Mouse (Mus musculus): Measurements from ENCODE around the gene Dock9.

The Dock9 gene

DNA sequence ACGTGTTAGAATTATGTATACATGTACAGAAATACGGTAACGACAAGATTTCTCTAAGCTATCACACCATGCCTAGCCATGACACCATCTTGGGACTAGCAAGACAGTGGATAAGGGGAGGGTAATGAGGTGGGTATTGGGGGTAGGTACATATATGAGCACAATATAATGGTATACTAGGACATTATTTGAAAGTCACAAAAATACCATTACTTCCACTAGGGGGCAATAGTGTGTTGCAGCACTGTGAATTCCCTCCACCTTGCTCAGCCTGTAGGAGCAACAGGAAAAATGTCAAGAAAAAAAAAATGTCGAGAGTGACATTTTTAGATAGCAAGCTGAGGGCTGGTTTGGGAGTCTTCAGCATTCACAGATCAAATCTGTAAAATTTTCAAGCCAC, 209.2 kb downstream of the Dock9 start:
- DNase-seq (ENCODE audit: low spot score in 2 of 2), result no peak

GRCm38 (mm10) chr14:121585906-121586765, 211.5 kb downstream of the Dock9 start:
- no peak for DNase-seq (ENCODE audit: low spot score in 2 of 2)

GRCm38 (mm10) chr14:121579055-121579454, 218.6 kb downstream of the Dock9 start:
- DNase-seq (ENCODE audit: low spot score in 2 of 2), result no peak

GRCm38 (mm10) chr14:121573391-121573790, 224.2 kb downstream of the Dock9 start:
- no peak for DNase-seq (ENCODE audit: low spot score in 2 of 2)

DNA sequence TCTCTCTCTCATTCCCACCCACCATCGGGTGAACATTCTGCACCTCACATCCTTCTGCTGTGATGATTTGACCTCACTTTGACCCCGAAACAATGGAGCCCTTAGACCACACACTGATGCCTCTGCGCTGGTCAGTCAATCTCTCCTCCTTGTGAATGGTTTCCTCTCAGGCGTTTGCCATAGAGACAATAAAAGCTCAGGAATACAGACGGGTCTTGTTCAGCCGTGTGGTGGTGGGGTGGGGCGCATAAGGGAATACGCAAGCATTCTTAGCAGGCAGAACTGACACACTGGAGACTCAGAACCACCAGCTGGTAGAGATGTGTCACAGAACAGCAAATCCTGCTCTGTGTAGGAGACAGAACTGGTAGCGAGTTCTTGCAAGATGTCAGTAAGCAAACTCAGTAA, 230.8 kb downstream of the Dock9 start:
- no peak for DNase-seq (ENCODE audit: low spot score in 2 of 2)

- DNase-seq (ENCODE audit: low spot score in 2 of 2), result no peak
These were observed 231.7 kb downstream of the Dock9 start for GRCm38 (mm10) chr14:121565930-121566329.

DNA sequence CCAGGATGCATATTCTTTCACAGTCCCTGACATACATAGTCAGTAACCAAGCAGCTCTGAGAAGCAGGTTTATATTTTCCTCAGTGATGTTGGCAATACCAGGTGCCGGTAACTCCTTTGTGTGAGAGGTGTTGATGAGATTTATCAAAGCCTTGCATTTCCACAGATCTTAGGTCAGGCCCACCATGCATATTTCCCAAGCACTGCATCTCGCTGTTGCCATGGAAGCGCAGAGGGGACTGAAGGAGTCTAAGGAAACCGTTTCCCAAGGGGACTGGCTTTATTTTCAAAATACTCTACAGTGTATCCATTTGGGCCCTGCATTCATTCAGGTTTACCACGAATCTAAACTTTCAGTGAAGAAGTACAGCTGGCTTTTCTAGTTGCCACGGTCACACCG, 233.0 kb downstream of the Dock9 start:
- no peak for DNase-seq (ENCODE audit: low spot score in 2 of 2)

DNA sequence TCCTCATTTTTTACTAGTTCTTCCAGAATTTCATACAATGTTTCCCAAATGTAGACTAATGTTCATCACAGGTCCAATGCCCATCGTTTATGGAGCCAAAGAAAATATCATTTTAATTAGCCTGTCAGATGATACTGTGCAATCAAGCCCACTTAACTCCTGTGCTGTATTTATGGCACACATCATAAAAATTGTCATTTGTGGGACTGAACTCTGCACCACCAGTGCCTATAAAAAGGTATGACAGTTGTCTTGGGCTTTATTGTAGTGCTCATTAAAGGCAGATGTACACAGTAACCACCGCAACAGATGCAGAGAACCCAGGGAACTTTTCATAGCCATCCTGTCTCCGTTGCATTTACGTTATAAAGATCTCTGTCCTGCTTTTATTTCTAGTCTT, 233.7 kb downstream of the Dock9 start:
- no peak for DNase-seq (ENCODE audit: low spot score in 2 of 2)

DNA sequence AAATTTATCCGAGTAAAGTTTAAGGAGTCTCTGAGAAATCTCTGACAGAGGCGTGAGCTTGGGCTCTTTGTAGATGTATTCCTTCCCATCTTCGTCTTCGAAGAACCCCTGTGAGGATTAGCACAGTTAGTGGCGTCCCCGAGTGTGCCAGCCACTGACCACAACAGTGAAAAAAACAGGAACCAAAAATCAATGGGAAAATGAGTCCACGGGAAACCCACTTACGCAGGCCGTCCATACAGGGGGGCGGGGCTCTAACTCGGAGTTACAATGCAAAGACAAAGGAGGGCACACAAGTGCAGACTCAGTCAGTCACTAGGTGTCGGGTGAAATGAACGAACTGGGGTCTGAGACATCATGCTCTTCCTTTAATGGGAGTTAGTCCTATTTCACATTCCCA, 238.6 kb downstream of the Dock9 start:
- no peak for DNase-seq (ENCODE audit: low spot score in 2 of 2)

DNA sequence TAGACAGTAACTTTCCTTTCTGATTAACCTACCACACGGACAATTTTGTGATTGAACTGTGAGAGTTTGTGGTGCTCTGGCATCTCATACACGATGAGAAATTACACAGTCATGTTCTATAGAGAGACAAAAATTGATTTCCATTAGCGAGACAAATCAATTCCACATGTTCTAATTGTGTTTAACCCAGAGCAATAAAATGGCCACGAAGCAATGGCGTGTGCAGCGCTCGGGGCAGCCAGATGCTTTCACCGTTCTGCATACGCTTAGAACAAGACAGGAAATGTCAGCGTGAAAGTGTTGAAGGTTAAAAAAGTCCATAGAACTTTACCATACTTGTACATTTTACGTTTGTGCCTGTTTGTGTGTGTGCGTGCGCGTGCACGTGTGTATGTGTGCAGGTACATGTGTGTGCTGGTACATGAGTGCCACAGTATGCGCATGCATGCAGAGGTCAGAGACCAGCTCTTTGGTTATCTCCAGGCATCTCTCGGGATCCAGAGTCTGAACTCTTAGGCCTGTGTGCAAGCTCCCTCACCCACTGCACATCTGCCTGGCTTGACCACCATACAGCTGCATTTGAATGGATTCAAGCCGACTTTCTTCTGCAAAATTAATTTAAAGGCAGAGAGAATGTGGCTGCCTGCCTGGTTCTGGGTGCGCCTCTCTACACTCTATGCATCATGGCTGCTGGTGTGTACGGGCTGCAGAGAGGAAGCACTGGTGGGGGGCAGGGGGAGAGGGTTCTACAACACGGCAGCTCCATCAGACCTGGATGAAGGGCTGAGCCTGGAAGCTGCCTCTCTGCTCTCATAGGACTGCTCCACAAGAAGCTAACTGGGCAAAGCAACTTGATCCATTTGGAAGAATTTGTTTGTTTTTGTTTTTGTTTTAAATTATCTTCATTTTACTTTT, 241.0 kb downstream of the Dock9 start:
- DNase-seq (ENCODE audit: low spot score in 2 of 2), result no peak

DNA sequence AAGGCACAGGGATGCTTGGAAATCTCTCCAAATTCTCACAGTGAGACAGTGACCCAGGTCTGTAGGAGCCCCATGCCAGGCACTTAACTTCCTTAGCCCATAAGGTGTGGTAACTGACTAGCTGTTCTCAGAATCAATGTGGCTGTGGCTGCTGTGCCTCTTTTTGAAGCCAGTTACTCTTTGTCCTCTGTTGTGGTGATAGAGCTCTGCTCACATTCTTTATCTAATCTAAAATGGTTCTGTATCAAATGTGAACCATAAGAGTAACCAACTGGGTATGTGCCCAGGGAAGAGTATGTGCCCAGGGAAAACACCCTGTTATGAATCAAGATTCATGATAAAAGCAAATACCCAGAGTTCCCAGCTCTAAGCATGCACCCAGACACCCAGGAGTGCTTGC, 243.9 kb downstream of the Dock9 start:
- DNase-seq (ENCODE audit: low spot score in 2 of 2), result no peak

DNA sequence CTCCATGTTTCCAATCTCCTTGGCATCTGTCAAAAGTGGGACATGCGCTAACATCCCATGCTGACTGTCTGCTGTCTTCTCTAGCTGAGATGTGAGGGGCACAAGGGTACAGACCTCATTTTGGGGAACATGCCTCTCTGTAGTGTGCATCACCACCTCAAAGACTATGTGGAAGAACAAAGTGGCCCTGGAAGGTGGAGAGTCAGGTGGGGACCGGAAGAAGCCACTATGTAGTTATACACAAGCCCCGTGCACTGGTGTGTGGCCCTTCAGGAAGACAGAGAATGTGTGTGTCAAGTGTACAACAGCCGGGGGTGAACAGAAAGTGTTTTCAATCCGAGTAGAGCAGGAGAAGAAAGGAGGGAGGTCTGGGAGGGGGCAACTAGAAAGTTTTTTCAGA, 245.1 kb downstream of the Dock9 start:
- no peak for DNase-seq (ENCODE audit: low spot score in 2 of 2)

DNA sequence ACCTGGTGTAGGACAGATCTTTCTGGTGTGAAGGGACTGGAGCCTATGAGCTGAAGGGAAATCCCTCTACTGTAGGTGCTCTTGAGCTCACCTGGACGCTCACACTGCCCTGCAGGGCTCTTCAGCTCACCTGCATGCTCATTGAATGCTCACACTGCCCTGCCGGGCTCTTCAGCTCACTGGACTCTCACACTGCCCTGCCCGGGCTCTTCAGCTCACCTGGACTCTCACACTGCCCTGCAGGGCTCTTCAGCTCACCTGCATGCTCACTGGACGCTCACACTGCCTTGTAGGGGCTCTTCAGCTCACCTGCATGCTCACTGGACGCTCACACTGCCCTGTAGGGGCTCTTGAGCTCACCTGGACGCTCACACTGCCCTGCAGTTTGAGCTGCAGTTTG, 247.8 kb downstream of the Dock9 start:
- DNase-seq (ENCODE audit: low spot score in 2 of 2), result no peak

- no peak for DNase-seq (ENCODE audit: low spot score in 2 of 2)
These were observed 249.9 kb downstream of the Dock9 start for GRCm38 (mm10) chr14:121547745-121548144.

GRCm38 (mm10) chr14:121546621-121547020, 251.0 kb downstream of the Dock9 start:
- DNase-seq (ENCODE audit: low spot score in 2 of 2), result no peak

GRCm38 (mm10) chr14:121545551-121546331, 251.9 kb downstream of the Dock9 start:
- DNase-seq (ENCODE audit: low spot score in 2 of 2), result no peak

GRCm38 (mm10) chr14:121541262-121541661, 256.4 kb downstream of the Dock9 start:
- no peak for DNase-seq (ENCODE audit: low spot score in 2 of 2)

DNA sequence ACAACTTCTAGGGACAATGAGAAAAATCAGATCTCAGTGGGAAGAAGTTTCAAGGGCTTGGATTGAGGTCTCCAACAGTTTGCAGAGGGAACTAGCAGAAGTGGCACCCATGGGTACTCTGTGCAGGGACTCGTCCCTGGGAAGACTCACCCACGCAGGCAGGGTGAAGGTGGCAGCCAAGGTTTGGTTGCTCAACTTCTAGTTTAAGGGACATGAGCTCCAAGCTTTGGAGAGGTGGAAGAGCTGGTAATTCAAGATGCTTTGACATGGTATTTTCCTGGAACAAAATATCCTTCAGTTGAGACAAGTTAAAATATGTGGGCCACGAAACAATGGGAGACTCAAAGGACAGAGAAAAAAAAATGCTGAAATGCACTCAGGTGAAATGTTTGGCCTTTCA, 263.1 kb downstream of the Dock9 start:
- DNase-seq (ENCODE audit: low spot score in 2 of 2), result no peak

- no peak for DNase-seq (ENCODE audit: low spot score in 2 of 2)
These were observed 266.8 kb downstream of the Dock9 start for GRCm38 (mm10) chr14:121530853-121531252.

- no peak for DNase-seq (ENCODE audit: low spot score in 2 of 2)
These were observed 269.8 kb downstream of the Dock9 start for GRCm38 (mm10) chr14:121527883-121528282.

DNA sequence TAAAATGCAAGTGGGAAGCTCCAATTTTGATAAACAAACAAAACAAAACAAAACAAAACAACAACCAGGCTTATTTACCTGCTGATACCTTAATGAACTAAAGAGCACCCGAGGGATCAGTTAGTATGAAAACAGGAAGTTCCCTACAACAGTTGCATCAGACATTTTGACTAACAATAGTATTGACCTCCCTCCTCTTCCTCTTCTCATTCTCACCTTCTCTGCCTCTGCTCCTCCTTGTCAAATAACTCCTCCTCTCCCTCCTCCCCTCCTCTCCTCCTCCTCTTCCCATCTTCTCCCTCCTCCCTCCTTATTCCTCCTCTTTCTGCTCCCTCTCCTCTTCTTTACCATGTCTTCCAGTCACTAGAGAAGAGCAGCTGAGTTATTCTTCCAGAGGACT, 270.4 kb downstream of the Dock9 start:
- DNase-seq (ENCODE audit: low spot score in 2 of 2), result no peak

DNA sequence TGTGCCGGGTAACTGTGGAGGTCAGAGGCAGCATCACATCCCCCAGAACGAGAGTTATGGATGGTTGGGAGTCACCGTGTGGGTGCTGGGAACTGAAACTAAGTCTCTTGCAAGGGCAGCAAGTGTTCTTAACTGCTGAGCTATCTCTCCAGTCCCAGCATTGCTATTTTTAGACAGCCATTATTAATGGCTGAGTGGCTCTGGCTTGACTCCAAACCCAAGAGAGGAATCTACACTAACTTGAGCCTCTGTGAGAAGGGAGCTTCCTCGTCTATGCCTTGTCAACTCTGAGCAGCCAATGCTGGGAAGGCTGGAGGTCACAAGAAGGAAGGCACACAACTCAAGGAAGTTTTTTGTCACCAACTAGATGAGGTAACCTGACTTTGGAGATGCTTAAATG, 275.9 kb downstream of the Dock9 start:
- no peak for DNase-seq (ENCODE audit: low spot score in 2 of 2)

Data from urinary bladder, postnatal 4 days (tissue).